Mouse (Mus musculus) CH12.LX (cell line): Measurements from ENCODE around the gene Clk4. TPM values are rescaled to one million over a fixed set of nuclear protein-coding genes. Genes with fewer than 3 reads are reported as not detected.

Source experiments
- DNase-seq: peaks from one replicate; pipeline ENCODE4 v3.0.0-alpha.2; 2013; ENCODE audit errors: extremely low read depth
- H3K27ac ChIP-seq: 2 replicates; pipeline ENCODE4 v1.5.1; 2012; ENCODE audit warnings: low read depth, mild to moderate bottlenecking, control low read depth, moderate library complexity; ENCODE audit not compliant: insufficient read depth
- H3K27me3 ChIP-seq: replicated peaks from 2 replicates; pipeline ENCODE3; 2012; ENCODE audit warnings: inconsistent platforms
- H3K36me3 ChIP-seq, 2 experiments: replicated peaks in 1 of 2; 2 replicates each; pipeline versions ENCODE3 to v1.6.1; 2012; ENCODE audit warnings: inconsistent platforms in 1 of 2, low read length in 1 of 2, mild to moderate bottlenecking in 1 of 2, mixed read lengths in 1 of 2, moderate library complexity in 1 of 2; ENCODE audit not compliant: control insufficient read depth in 1 of 2, insufficient read depth in 1 of 2
- H3K4me1 ChIP-seq, 2 experiments: 2 replicates each; pipeline ENCODE4 v1.6.1; 2012; ENCODE audit warnings: inconsistent platforms in 1 of 2, moderate library complexity in 1 of 2; ENCODE audit not compliant: insufficient read depth in 2 of 2, control insufficient read depth in 1 of 2
- H3K4me2 ChIP-seq: 2 replicates; pipeline ENCODE4 v1.6.1; 2012; ENCODE audit warnings: low read depth, mild to moderate bottlenecking, control low read depth; ENCODE audit not compliant: poor library complexity, insufficient read depth, severe bottlenecking
- H3K4me3 ChIP-seq, 3 experiments: fragments of 150-350 bp in 1 of 3; sonication (generic) in 1 of 3; replicated peaks in 1 of 3; 2 replicates each; pipeline versions ENCODE3 to v1.5.1; 2011 to 2012; ENCODE audit warnings: low read depth in 2 of 3, low read length in 2 of 3, mild to moderate bottlenecking in 2 of 3, moderate library complexity in 2 of 3, control low read depth in 1 of 3, improper control_type of control experiment in 1 of 3, inconsistent platforms in 1 of 3, mixed read lengths in 1 of 3; ENCODE audit not compliant: poor library complexity in 1 of 3
- H3K79me2 ChIP-seq: replicated peaks from 2 replicates; pipeline ENCODE4 v1.6.1; 2012; ENCODE audit warnings: mild to moderate bottlenecking, moderate library complexity; ENCODE audit not compliant: control insufficient read depth, poor library complexity, insufficient read depth, severe bottlenecking; ENCODE audit errors: extremely low read depth
- H3K9ac ChIP-seq: 2 replicates; pipeline ENCODE4 v1.6.1; 2012; ENCODE audit warnings: low read depth, mild to moderate bottlenecking, control low read depth, moderate library complexity; ENCODE audit not compliant: insufficient read depth
- H3K9me3 ChIP-seq: replicated peaks from 2 replicates; pipeline ENCODE3; 2012; ENCODE audit warnings: low read length, inconsistent platforms, mixed read lengths
- E2F4 ChIP-seq: IDR thresholded peaks from 2 replicates; pipeline ENCODE4 v1.6.1; 2011; ENCODE audit warnings: low read depth, low read length, improper control_type of control experiment; ENCODE audit not compliant: insufficient replicate concordance
- ETS1 ChIP-seq: conservative IDR thresholded peaks from 2 replicates; pipeline ENCODE4 v1.6.1; 2012; ENCODE audit warnings: low read depth, mild to moderate bottlenecking, inconsistent platforms, low read length, improper control_type of control experiment, moderate library complexity
- MAZ ChIP-seq: IDR thresholded peaks from 2 replicates; pipeline ENCODE4 v1.6.1; 2012; ENCODE audit warnings: low read depth, mild to moderate bottlenecking, inconsistent platforms, low read length, improper control_type of control experiment, moderate library complexity
- MXI1 ChIP-seq: IDR thresholded peaks from 2 replicates; pipeline ENCODE4 v1.6.1; 2011; ENCODE audit warnings: mild to moderate bottlenecking, low read depth, low read length, improper control_type of control experiment
- RAD21 ChIP-seq: IDR thresholded peaks from 2 replicates; pipeline ENCODE4 v1.6.1; 2011; ENCODE audit warnings: low read depth, mild to moderate bottlenecking, low read length, improper control_type of control experiment, moderate library complexity
- RCOR1 ChIP-seq: conservative IDR thresholded peaks from 2 replicates; pipeline ENCODE4 v1.6.1; 2012; ENCODE audit warnings: low read depth, mild to moderate bottlenecking, inconsistent platforms, low read length, improper control_type of control experiment
- TCF12 ChIP-seq: IDR thresholded peaks from 2 replicates; pipeline ENCODE4 v1.6.1; 2014; ENCODE audit warnings: low read depth, mild to moderate bottlenecking, inconsistent platforms, low read length, improper control_type of control experiment
- UBTF ChIP-seq: IDR thresholded peaks from 2 replicates; pipeline ENCODE4 v1.6.1; 2012; ENCODE audit warnings: low read depth, mild to moderate bottlenecking, inconsistent platforms, low read length, improper control_type of control experiment, moderate library complexity
- dilution Hi-C: fragments of 300-500 bp; cut with MboI; formaldehyde crosslinking; loops from 2 replicates; pipeline ENCODE4 v1.14.3; 2020; ENCODE audit warnings: low sequenced_read_pairs; ENCODE audit not compliant: extremely low pct_unique_long_range_greater_than_20kb, extremely low pct_ligation_motif_present
- in situ Hi-C: fragments of 300-500 bp; cut with MboI; formaldehyde crosslinking; loops from 3 replicates; pipeline ENCODE4 v1.14.3; 2019; ENCODE audit warnings: low sequenced_read_pairs, low pct_ligation_motif_present, low pct_unique_long_range_greater_than_20kb, mixed read lengths
- polyA plus RNA-seq: library from polyadenylated mRNA; unstranded; fragments of >175 nt; gene quantifications from 2 replicates; pipeline ENCODE4 v1.2.1, GENCODE M21; 2012; ENCODE audit warnings: low read depth; ENCODE audit not compliant: insufficient read length
- total RNA-seq, 2 experiments: library from RNA; depleted of rRNA; stranded (reverse); fragments of 300-350 nt in 1 of 2; fragments of >200 nt in 1 of 2; gene quantifications; 2 replicates each; pipeline ENCODE4 v1.2.3; 2012 to 2014

The Clk4 gene
- total and polyA plus RNA-seq, 3 experiments: 70.8 to 93.4 (median 72.2) TPM

DNA sequence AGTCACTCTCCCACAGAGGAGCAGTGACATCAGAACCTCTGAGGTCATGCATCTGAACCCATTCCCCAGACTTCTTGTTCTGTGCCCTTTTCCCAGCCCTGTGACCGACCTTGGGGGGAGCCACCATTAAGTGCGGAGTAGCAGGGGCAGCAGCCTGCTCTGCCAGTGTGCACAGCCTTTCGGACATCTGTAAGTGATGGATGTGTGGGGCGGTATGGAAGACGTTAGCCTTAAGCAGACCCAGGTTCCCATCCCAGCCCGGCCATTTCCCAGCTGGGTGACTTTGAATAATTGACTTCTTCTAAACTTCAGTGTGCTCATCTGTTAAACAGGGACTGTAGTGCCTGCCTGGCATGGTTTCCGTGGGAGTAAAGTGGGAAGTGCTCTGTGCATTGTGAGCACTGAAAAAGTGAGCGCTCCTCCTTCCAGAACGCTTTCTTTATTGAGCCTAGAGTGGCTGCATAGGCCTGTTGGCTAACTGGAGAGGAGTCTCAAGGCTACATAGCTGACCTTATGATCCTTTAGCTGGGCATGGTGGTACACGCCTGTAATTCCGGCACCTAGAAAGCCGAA lies 42.5 kb downstream of the Clk4 start:
- Histone ChIP-seq H3K27me3 (peaks cover 57% of the 10 kb centered on the region), H3K27ac (no peak overlapping the region), H3K36me3 (no peaks in the 10 kb centered on the region)
- no peak for TF ChIP-seq ETS1
- TF ChIP-seq RCOR1: no peak
- TF ChIP-seq, all 38 proteins: peak for 0
- Histone ChIP-seq H3K9me3 (no peaks in the 10 kb centered on the region), H3K4me2 (no peak overlapping the region), H3K9ac (no peak overlapping the region), H3K4me3 (no peak overlapping the region), H3K4me1 (no peaks in the 10 kb centered on the region), H3K79me2 (no peaks in the 10 kb centered on the region)
- no peak for DNase-seq
- in situ Hi-C loops: no loop called here
- dilution Hi-C loops: no loop called here

- TF ChIP-seq E2F4: no peak
- Histone ChIP-seq H3K4me1 (no peaks in the 10 kb centered on the region), H3K9ac (no peak overlapping the region), H3K4me2 (no peak overlapping the region), H3K27ac (no peak overlapping the region), H3K36me3 (no peaks in the 10 kb centered on the region), H3K4me3 (no peak overlapping the region), H3K27me3 (peaks cover 54% of the 10 kb centered on the region), H3K9me3 (no peaks in the 10 kb centered on the region), H3K79me2 (no peaks in the 10 kb centered on the region)
- in situ Hi-C loops (no loop called here), dilution Hi-C loops (no loop called here)
- no peak for DNase-seq
Measured at GRCm38 (mm10) chr11:51308306-51308705, 46.8 kb downstream of the Clk4 start.

DNA sequence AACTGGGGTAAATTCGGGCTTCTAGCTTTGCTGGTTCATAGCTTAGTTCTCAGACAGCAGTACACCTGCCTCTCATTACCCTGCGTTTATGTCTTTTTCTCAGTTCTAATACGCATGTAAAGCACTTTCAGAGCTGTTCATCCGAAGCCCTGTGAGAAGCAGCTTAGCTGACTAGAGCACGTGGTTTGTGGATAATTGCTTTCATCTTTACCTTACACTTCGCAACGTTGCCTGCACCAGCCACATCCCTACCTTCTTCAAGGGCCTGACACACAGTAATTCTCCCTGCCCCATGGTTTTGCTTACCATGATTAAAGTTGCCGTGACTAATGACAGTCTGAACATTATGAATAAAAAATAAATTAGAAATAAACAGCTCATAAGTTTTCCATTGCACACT lies 50.3 kb downstream of the Clk4 start:
- no peak overlapping the region for H3K9ac ChIP-seq
- in situ Hi-C loops: no loop called here
- DNase-seq: no peak
- no peaks in the 10 kb centered on the region for H3K36me3 ChIP-seq
- H3K79me2 ChIP-seq: no peaks in the 10 kb centered on the region
- H3K27me3 ChIP-seq: peaks cover 47% of the 10 kb centered on the region
- TF ChIP-seq MXI1: no peak
- TF ChIP-seq MAZ: no peak
- no peak for TF ChIP-seq RAD21
- TF ChIP-seq UBTF: no peak
- TF ChIP-seq TCF12: no peak
- H3K9me3 ChIP-seq: no peaks in the 10 kb centered on the region
- no peaks in the 10 kb centered on the region for H3K4me1 ChIP-seq
- dilution Hi-C loops: no loop called here
- no peak overlapping the region for H3K4me3 ChIP-seq
- H3K27ac ChIP-seq: no peak overlapping the region
- no peak overlapping the region for H3K4me2 ChIP-seq
